ENCODE assay signal across 8 mouse cellular contexts in genomic region chr4:144901561-144902111, GRCm38 (mm10). TPM values are rescaled to one million over a fixed set of nuclear protein-coding genes. Genes with fewer than 3 reads are reported as not detected.
DNase-seq lines count a peak whose midpoint lies in the region; ATAC-seq and TF ChIP-seq lines count a peak whose summit lies in the region.

No protein-coding gene starts in this region.

- peaks cover 92% of the 10 kb centered on the region for H3K4me1 ChIP-seq in liver, adult 2 months (ENCODE audit: control insufficient read depth, insufficient read depth, low read length)
- H3K4me1 ChIP-seq in stomach, embryonic 16.5 days (ENCODE audit: control insufficient read depth, insufficient read depth, low read length), result peaks cover 60% of the 10 kb centered on the region

- DNase-seq in adrenal gland, adult 2 months, result peak; percentile 57
- no peak for DNase-seq in adrenal gland, postnatal 25 days
- DNase-seq in thymus, postnatal 0 days (ENCODE audit: low spot score), result peak; percentile 45
- no peak for DNase-seq in thymus, postnatal 25 days
- DNase-seq in liver, adult 2 months (ENCODE audit: extremely low read depth, low read depth, low spot score), result peak; percentile 98
- DNase-seq in yolk sac, embryonic 10.5 days (ENCODE audit: low spot score), result no peak
- no peak for DNase-seq in gastrocnemius, postnatal 4 days (ENCODE audit: low spot score in 2 of 2)

- no peaks in the 10 kb centered on the region for H3K9me3 ChIP-seq in stomach, embryonic 16.5 days (replicated peaks; ENCODE audit: control insufficient read depth, low read length)

- no peak for TF ChIP-seq POLR2A in liver, adult 2 months (IDR thresholded peaks at IDR 0.05; ENCODE audit: extremely low read depth, insufficient read depth, low read length)

- H3K27me3 ChIP-seq in liver, adult 2 months (ENCODE audit: control insufficient read depth, insufficient read depth, low read length), result no peaks in the 10 kb centered on the region
- no peaks in the 10 kb centered on the region for H3K27me3 ChIP-seq in stomach, embryonic 16.5 days (ENCODE audit: control insufficient read depth, insufficient read depth, low read length)

- H3K36me3 ChIP-seq in liver, adult 2 months (ENCODE audit: control insufficient read depth, insufficient read depth, low read length), result peaks cover 35% of the 10 kb centered on the region
- no peaks in the 10 kb centered on the region for H3K36me3 ChIP-seq in stomach, embryonic 16.5 days (ENCODE audit: control insufficient read depth, insufficient read depth, low read length)

- TF ChIP-seq CTCF in liver, adult 2 months (IDR thresholded peaks at IDR 0.05; ENCODE audit: low read depth, low read length), result no peak

- H3K4me2 ChIP-seq in stomach, embryonic 16.5 days (ENCODE audit: low read depth, low read length), result no peak overlapping the region

- H3K4me3 ChIP-seq in liver, adult 2 months (ENCODE audit: insufficient read depth, low read depth, low read length), result no peak overlapping the region
- H3K4me3 ChIP-seq in stomach, embryonic 16.5 days (replicated peaks; ENCODE audit: low read length), result no peak overlapping the region

- H3K27ac ChIP-seq in liver, adult 2 months (replicated peaks; ENCODE audit: insufficient read depth, low read depth, low read length), result peak overlapping the region; percentile 41
- peak overlapping the region; percentile 74 for H3K27ac ChIP-seq in stomach, embryonic 16.5 days (ENCODE audit: low read length)

- ATAC-seq in stomach, embryonic 16.5 days (ENCODE audit: insufficient read depth, low FRiP score), result peak; percentile 78

- 11% methylated on average over 5 of the region's 5 CpGs for WGBS in liver, adult 2 months
- 53% methylated on average over 5 of the region's 5 CpGs for WGBS in stomach, embryonic 16.5 days

- H3K79me2 ChIP-seq in liver, adult 2 months (ENCODE audit: control insufficient read depth, insufficient read depth, low read length), result peaks cover 67% of the 10 kb centered on the region

- peak overlapping the region; percentile 21; the same call in 1 of the 2 replicates for H3K9ac ChIP-seq in liver, adult 2 months (ENCODE audit: low read depth, low read length)
- no peak overlapping the region for H3K9ac ChIP-seq in stomach, embryonic 16.5 days (ENCODE audit: low read length)

RNA-seq across cellular contexts. Expression of gene Dhrs3, which starts 9.0 kb away (rescaled TPM):
- total RNA-seq in adrenal gland, adult 2 months (2021), result 100 to 1,000 TPM in 1 of 2 experiments, 10 to 100 TPM in 1; 94.8 to 157 TPM
- 96.3 and 135 TPM in 2 replicates for polyA plus RNA-seq in adrenal gland, adult 2 months (2012; rRNA removed)
- total RNA-seq in adrenal gland, postnatal 25 days (2021), result 83.0 and 111 TPM in 2 replicates
- 129 and 131 TPM in 2 replicates for polyA plus RNA-seq in thymus, postnatal 0 days (2015; fragmentation: Nextera tagmentation; extraction: Ambion mirVana)
- 85.5 and 109 TPM in 2 replicates for total RNA-seq in liver, adult 2 months (2014; rRNA removed)
- polyA plus RNA-seq in liver, adult 2 months (2012; rRNA removed), result 225 and 231 TPM in 2 replicates
- 118 and 119 TPM in 2 replicates for polyA plus RNA-seq in stomach, embryonic 16.5 days (2015; fragmentation: Nextera tagmentation; extraction: Ambion mirVana)
- total RNA-seq in gastrocnemius, postnatal 4 days (2021), result 10 to 100 TPM; 49.2 to 51.4 TPM

Comparison
In these comparisons a context has a peak if more than half of its experiments do, and no peak if none do; other contexts are left out.
1. DNase-seq: peak in adrenal gland, adult 2 months (single experiment), thymus, postnatal 0 days (single experiment) and liver, adult 2 months (single experiment); none in adrenal gland, postnatal 25 days (single experiment), thymus, postnatal 25 days (single experiment), yolk sac, embryonic 10.5 days (single experiment) and gastrocnemius, postnatal 4 days (0 of 2).